Mouse (Mus musculus): ENCODE results near the gene Pheta1.
"Not testable (repeated sequence)": the region's sequence is repeated elsewhere in the genome, so short reads cannot be mapped to it uniquely, and the experiment has no call there.

Pheta1 gene

DNA sequence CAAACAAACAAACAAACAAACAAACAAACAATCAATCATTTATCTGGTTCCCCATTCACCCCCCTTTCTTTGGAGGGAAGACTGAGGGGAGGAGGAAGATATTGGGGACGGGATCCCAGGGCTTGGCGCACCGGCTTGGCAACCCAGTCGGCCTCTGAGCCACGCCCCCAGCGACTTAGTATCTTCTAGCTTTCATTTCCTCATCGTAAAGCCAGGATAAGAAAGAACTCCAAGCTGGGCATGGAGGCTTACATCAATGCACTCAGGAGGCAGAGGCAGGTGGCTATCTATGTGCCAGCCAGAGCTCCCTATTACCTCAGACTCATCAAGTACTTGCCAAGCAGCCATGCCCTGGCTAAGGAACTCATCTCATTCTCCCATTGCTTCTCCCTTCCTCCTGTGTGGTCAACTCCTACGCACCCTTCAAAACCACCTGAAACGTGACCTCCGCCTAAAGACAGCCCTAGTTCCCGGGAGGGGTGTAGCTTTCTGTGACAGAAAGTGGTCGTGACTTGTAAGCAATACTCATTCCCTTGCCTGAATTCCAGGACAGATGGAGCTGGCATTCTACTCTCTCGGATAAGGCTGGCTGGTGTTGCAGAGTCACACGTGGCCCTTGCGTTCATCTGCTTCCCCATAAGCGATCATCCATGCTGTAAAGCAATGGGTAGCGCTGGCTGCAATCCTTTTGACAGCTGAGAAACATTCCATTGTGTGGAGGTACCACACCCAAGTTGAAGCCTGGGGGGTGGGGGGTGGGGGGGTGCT is 5.5 kb upstream of the Pheta1 start:
- DNase-seq (ENCODE audit: low read depth), result no peak

DNA sequence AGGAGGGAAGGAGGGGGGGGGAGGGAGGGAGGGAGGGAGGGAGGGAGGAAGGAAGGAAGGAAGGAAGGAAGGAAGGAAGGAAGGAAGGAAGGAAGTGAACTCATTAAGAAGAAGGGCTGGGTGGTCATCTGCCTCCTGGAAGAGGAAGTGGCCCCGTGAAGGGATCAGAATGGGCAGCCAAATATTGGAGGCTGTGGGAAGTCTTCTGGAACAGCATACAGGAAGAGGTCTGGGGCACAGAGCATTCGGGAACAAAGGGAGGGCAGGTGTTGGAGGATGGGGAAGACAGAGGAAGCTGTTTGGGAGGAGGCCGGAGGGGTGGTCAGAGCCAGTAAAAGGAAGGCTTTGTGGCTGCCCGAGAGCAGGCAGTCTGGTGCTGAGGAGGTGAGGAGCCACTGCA is 3.4 kb upstream of the Pheta1 start:
- no peak for DNase-seq (ENCODE audit: low read depth)

- no peak for DNase-seq (ENCODE audit: low read depth)
Measured at GRCm38 (mm10) chr5:121846322-121846721, 2.5 kb upstream of the Pheta1 start.

- not testable (repeated sequence) for DNase-seq (ENCODE audit: low read depth)
Measured at GRCm38 (mm10) chr5:121847269-121847668, 1.5 kb upstream of the Pheta1 start.

DNA sequence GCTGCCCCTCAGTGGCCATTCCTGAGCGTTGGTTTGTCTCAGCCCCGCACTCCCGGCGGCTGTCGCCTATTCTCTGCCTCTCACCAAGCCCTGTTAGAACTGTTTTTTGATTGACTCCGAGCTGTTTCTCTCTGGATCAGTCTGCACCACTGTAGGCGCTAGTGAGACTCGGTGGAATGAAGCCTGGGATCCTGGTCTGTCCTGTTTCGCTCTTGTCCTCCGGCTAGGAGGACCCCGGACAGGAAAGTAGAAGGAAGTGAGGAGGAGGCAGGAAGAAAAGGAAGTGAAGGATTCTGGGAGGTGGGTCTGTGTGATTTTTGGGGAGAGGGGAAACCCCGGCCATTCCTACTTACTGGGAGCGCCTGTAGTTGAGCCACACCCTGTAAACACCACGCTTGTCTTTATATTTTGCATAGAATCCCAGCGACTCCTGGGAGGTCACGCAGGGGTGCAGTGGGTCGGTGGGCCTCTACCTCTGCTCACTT is 707 bp upstream of the Pheta1 start:
- DNase-seq (ENCODE audit: low read depth), result no peak

GRCm38 (mm10) chr5:121849478-121850349 is 930 bp downstream of the Pheta1 start:
- DNase-seq (ENCODE audit: low read depth), result no peak

- DNase-seq (ENCODE audit: low read depth), result no peak
Measured at GRCm38 (mm10) chr5:121853368-121854051, 4.7 kb downstream of the Pheta1 start.

- no peak for DNase-seq (ENCODE audit: low read depth)
Measured at GRCm38 (mm10) chr5:121854768-121855167, 6.0 kb downstream of the Pheta1 start.

- DNase-seq (ENCODE audit: low read depth), result no peak
Measured at GRCm38 (mm10) chr5:121856740-121857139, 8.0 kb downstream of the Pheta1 start.

DNA sequence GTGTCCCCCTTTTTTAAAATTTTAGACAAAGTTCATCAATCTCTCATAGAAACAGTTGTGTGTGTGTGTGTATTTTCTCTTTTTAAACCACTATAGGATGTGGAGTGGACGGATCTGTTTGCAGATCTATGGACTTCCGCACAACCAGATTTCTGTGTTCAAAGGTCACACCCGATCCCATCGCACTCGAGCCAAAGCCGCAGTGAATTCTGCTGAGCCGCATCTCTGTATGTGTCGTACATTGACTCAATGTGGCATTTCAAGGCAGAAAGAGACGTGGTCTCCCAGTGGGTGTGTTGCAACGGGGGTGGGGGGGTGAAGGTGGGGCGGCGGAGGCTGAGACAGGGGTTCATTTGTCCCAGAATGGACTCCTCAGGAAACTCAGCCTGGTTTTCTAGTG is 9.6 kb downstream of the Pheta1 start:
- no peak for DNase-seq (ENCODE audit: low read depth)

DNA sequence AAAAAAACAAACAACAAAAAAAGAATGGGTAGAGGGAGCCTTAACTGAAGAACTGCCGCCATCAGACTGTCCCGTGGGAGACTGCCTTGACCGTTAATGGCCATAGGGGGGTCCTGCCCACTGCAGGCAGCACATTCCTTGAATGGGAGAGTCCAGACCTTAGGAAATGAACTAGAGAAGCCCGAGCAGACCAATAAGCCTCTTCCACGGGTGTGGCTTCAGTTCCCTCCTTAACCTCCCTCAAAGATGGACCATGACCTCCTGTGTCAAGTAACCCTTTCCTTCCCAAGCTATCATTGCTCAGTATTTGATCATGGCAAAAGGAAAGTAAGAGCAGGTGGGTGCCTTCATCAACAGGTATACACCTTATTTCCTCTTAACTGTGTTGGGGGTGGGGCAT is 13.2 kb downstream of the Pheta1 start:
- no peak for DNase-seq (ENCODE audit: low read depth)

DNA sequence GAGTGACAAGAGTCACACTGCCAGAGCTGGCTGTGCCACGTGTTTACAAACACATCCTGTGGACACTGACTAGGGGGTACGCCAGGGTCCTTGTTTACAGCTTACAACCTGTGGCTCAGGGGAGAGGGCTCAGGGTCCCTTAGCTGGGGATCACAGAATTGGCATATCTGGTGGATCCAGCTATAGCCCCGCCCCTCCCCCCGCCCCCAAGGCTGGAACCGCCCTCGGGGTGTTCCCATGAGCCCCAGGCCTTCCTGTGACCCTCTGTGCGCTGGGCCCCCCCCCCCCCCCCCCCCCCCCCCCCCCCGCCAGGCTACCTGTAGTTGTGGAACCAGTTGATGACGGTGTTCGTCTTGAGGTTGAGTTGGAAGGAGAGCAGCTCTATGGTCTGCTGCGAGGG is 15.5 kb downstream of the Pheta1 start:
- no peak for DNase-seq (ENCODE audit: low read depth)

- DNase-seq (ENCODE audit: low read depth), result no peak
Measured at GRCm38 (mm10) chr5:121867963-121868362, 19.2 kb downstream of the Pheta1 start.

DNA sequence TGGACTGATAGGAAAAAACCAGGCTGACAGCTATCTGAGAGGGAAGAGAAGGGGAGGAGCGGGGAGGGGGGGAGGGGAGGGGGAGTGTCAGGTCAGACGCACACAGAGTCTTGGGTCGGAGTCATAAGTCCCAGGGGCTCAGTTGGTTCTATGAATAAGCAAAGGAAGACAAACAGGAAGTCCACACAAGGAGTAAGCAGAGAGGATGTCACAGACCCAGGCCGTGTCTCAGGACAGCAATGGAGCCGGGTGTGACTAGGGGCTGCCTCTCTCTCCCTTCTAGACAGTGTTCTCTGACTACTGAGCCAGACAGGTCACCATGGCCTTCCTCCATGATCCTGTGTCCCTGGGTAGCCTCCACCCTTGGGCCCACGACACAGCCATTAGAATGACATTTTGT is 22.0 kb downstream of the Pheta1 start:
- no peak for DNase-seq (ENCODE audit: low read depth)

- no peak for DNase-seq (ENCODE audit: low read depth)
Measured at GRCm38 (mm10) chr5:121871515-121872030, 22.8 kb downstream of the Pheta1 start.

DNA sequence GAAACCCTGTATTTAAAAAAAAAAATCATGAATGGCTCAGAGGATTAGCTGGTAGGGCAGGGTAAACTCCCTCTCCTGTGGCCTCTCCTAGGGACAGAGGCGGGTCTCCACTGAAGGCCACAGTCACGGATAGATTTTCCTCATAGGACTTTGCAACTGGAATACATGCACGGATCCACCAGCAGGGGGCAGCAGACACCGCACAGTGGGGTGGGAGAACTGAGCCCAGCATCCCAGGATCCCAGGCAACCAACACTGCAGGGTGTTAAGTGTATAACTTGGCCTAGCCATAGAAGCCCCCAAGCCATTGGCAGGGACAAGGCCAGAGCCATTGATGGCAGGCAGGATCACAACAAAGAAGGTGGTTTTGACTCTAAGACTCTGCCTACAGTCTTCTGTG is 23.4 kb downstream of the Pheta1 start:
- peak; percentile 35 for DNase-seq (ENCODE audit: low read depth)

DNA sequence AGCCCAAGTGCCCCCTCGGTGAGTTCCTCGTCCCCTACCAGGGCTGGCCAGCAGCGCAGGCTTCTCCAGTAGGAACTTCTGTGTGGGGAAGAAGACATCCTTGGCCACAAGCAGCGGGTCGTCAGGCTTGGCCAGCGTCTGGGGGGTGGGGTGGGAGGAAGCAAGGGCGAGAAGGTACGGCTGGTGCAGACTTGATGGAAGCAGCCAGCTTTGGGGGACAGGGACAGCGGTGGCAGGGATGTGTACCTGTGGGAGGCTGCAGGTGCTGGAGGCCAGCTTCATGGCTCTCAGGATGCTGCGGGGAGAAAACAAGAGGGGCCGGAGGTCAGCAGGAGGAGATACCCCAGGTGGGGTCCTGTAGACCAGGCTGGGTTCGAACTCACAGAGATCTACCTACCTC is 26.3 kb downstream of the Pheta1 start:
- DNase-seq (ENCODE audit: low read depth), result no peak

GRCm38 (mm10) chr5:121876901-121877300 is 28.1 kb downstream of the Pheta1 start:
- DNase-seq (ENCODE audit: low read depth), result no peak

DNA sequence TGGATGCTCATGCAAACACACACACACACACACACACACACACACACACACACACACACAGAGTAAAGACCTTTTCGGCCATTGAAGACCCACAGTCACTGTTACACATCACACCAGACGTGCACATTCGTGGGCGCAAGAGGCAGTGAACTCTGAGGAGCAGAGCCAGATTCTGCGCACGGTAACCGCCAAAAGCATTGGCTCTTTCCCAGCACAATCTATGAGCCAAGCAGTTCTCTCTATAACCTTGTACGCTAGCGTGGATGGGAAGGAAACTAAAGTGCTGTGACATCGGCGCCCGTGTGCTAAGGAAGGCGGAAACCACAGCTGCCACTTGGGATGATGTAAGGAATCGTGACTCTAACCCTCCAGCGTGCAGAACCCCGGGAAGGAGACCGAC is 29.9 kb downstream of the Pheta1 start:
- no peak for DNase-seq (ENCODE audit: low read depth)

DNA sequence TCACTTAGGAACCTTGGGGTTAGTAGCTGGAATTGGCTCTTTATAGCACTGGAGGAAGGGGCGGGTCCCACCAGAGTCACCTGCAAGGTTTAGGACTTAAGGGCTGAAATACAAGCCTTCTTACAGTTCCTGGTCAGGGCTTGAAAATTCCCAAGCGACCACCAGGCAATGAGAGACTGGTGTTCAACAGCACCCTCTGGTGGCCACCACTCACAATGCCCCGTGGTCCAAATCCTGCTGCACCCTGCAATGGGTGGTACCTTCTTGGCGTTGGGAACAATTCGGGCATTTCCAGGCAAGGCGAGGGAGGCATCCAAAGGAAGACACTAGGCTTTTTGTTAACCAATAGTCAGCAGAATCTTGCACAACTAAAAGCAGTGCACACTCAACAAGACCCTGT is 30.4 kb downstream of the Pheta1 start:
- DNase-seq (ENCODE audit: low read depth), result no peak

DNA sequence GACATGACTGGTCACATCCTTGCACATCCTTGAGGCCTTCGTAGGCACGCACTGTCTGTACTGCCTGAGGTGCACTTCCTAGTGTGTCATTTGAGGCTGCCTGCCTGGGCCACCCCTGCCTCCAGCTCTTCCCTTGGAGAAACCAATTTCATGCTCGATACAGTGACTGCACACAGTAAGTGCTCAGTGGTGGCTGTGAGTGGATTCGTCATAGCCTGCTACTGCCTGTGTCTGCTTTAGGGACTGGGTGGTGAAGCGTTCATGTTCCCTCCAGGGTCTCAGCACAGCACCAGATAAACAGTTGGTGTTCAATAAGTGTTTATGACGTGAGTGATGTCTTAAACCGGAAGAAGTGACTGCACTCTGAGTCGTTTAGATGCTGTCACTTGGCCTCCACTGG is 34.6 kb downstream of the Pheta1 start:
- DNase-seq (ENCODE audit: low read depth), result no peak

DNA sequence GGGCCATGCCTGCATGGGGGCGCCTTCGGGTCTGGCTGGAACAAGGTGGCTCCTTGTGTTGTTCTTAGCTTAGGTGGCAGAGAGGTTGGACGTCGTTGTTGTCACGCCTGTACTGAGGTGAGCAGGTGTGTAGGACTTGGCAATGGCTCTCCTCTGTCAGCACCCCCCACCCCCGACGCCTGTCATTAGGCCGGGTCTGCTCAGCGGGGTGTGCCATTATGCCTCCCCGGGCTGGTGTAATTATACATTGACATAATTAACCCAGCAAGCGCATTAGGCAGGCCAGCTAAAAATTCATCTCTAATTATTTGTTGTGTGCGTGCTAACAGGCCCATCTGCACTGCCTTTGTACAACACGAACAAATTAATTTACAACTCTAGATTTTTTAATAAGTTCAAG is 40.6 kb downstream of the Pheta1 start:
- DNase-seq (ENCODE audit: low read depth), result no peak
